Mouse (Mus musculus): Measurements from ENCODE around the gene B3galt6. TPM values are rescaled to one million over a fixed set of nuclear protein-coding genes. Genes with fewer than 3 reads are reported as not detected.

The B3galt6 gene
- polyA plus RNA-seq, 2 experiments = 2.8 to 3.7 TPM

DNA sequence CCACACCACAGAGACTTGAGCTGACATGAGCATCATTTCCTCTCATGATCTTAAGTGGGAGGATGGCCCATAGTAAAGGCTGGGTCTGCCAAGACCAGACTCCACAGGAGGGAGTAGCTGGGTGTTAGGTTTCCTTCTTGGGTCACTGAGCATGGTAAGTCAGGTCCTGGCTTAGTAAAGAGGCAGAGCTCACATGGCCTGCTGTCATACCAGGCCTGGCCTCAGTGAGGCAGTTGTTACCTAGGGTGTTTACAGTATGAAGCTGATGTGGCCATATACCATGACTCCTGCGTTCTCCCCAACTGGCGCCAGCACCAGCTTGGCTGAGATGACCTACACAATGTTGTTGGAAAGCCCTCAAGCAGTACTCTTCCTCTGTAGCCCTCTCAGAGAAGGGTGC is 19.2 kb downstream of the B3galt6 start:
- no peak for DNase-seq (ENCODE audit: low read depth in 3 of 3, low spot score in 3 of 3)
- TF ChIP-seq CTCF (IDR thresholded peaks at IDR 0.05; ENCODE audit: low read depth) (no peak), EP300 (IDR thresholded peaks at IDR 0.05; ENCODE audit: low read depth) (no peak)
- Histone ChIP-seq H3K9ac (replicated peaks) (no peak overlapping the region), H3K9me3 (ENCODE audit: control insufficient read depth, low read length) (no peaks in the 10 kb centered on the region), H3K4me2 (ENCODE audit: low read depth) (no peak overlapping the region), H3K4me3 (ENCODE audit: insufficient read depth in 1 of 2, low read depth in 2 of 2, low read length in 2 of 2) (no peak overlapping the region), H3K4me1 (replicated peaks; ENCODE audit: control insufficient read depth in 2 of 2, insufficient read depth in 2 of 2, low read length in 1 of 2) (peaks cover 12 to 15% of the 10 kb centered on the region in 2 experiments), H3K36me3 (replicated peaks; ENCODE audit: control insufficient read depth, insufficient read depth, low read depth) (no peaks in the 10 kb centered on the region), H3K27me3 (ENCODE audit: control insufficient read depth, insufficient read depth, low read length) (no peaks in the 10 kb centered on the region), H3K27ac (no peak overlapping the region)
- ATAC-seq (ENCODE audit: insufficient read depth) = no peak
- whole genome bisulfite sequencing (ENCODE audit: insufficient replicate concordance) = 60% methylated on average over 2 of the region's 2 CpGs

DNA sequence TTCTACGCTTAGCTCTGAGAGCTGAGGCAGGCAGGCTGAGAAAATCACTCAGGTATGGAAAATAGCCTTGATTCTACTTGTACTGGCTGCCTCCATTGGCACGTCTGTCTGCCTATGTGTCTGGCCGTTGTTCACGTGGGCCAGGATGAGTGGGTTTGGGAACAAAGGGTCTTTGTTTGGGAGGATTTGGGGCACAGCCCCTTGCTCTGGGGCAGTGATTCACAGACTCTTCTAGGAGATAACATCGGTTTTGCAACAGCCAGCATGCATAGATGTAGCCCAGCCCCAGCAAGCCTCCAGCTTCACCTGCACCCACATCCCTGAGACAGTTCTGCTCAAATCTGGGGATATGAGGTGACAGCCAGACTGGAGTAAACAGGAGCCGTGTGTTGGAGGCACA is 19.8 kb downstream of the B3galt6 start:
- H3K4me2 ChIP-seq (ENCODE audit: low read depth) = no peak overlapping the region
- WGBS (ENCODE audit: insufficient replicate concordance) = 69% methylated on average over 6 of the region's 6 CpGs
- no peak overlapping the region for H3K27ac ChIP-seq

DNA sequence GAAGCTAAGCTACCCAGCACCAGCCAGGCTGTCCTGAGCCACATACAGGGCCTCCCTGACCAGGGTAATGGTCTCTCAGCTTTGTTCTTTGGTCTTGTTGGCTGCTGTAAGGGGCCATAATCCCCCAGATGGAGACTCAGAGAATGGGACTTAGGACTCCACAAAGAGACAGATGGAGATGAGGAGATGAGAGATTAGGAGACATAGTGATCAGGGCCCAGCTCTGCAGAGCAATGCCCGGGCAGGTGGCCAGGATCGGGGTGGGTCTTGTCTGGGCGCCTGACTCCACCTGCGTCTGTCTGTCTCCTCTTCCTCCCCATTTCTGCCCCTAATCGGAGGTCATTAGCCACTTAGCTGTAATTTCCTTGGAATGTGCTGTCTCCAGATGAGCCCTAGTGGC is 22.2 kb downstream of the B3galt6 start:
- DNase-seq (ENCODE audit: low read depth in 3 of 3, low spot score in 3 of 3) (no peak), ATAC-seq (ENCODE audit: insufficient read depth) (no peak)
- Histone ChIP-seq H3K27ac (no peak overlapping the region), H3K9ac (replicated peaks) (no peak overlapping the region), H3K4me2 (ENCODE audit: low read depth) (no peak overlapping the region), H3K27me3 (ENCODE audit: control insufficient read depth, insufficient read depth, low read length) (no peaks in the 10 kb centered on the region), H3K36me3 (replicated peaks; ENCODE audit: control insufficient read depth, insufficient read depth, low read depth) (peaks cover 5% of the 10 kb centered on the region), H3K4me1 (replicated peaks; ENCODE audit: control insufficient read depth in 2 of 2, insufficient read depth in 2 of 2, low read length in 1 of 2) (peaks cover 13 to 19% of the 10 kb centered on the region in 2 experiments), H3K9me3 (ENCODE audit: control insufficient read depth, low read length) (no peaks in the 10 kb centered on the region), H3K4me3 (ENCODE audit: insufficient read depth in 1 of 2, low read depth in 2 of 2, low read length in 2 of 2) (no peak overlapping the region)
- WGBS (ENCODE audit: insufficient replicate concordance) = 71% methylated on average over 5 of the region's 5 CpGs
- no peak for TF ChIP-seq CTCF (IDR thresholded peaks at IDR 0.05; ENCODE audit: low read depth)
- no peak for TF ChIP-seq EP300 (IDR thresholded peaks at IDR 0.05; ENCODE audit: low read depth)

More for the DNA sequence above, 19.8 kb downstream of the B3galt6 start:
- peaks cover 13 to 18% of the 10 kb centered on the region in 2 experiments for H3K4me1 ChIP-seq (replicated peaks; ENCODE audit: control insufficient read depth in 2 of 2, insufficient read depth in 2 of 2, low read length in 1 of 2)
- H3K9ac ChIP-seq (replicated peaks) = no peak overlapping the region
- no peak overlapping the region for H3K4me3 ChIP-seq (ENCODE audit: insufficient read depth in 1 of 2, low read depth in 2 of 2, low read length in 2 of 2)
- TF ChIP-seq EP300 (IDR thresholded peaks at IDR 0.05; ENCODE audit: low read depth) (no peak), CTCF (IDR thresholded peaks at IDR 0.05; ENCODE audit: low read depth) (no peak)
- H3K27me3 ChIP-seq (ENCODE audit: control insufficient read depth, insufficient read depth, low read length) = no peaks in the 10 kb centered on the region
- no peak for ATAC-seq (ENCODE audit: insufficient read depth)
- no peak for DNase-seq (ENCODE audit: low read depth in 3 of 3, low spot score in 3 of 3)
- no peaks in the 10 kb centered on the region for H3K36me3 ChIP-seq (replicated peaks; ENCODE audit: control insufficient read depth, insufficient read depth, low read depth)
- H3K9me3 ChIP-seq (ENCODE audit: control insufficient read depth, low read length) = no peaks in the 10 kb centered on the region

DNA sequence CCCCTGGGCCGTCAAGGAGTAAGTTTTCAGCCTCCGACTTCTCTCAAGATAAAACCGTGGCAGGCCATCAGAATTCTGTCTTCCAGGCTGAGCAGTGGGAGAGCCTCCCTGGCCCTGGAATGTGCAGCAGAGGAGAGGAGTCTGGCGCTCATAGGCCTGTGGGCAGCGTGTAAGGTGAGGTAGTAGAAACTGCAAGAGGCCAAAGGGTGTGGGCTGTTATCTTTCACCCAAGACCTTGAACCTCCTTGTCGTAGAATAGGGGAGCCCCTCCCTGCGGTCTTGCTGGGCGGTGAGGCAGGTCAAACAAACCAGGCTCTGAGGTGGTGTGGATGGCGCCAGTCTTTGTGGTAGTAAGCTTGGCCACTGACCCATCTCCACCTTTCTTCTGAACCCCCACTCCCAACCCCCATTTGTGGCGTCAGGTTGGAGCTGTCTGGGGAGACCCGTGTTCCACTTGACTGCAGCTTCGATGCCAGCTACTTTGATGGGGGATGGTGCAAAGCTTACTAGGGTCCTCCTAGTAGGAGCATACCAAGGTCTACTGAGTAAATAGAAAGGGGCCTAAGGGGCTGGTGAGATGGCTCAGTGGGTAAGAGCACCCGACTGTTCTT is 23.3 kb downstream of the B3galt6 start:
- Histone ChIP-seq H3K9me3 (ENCODE audit: control insufficient read depth, low read length) (no peaks in the 10 kb centered on the region), H3K4me3 (ENCODE audit: insufficient read depth in 1 of 2, low read depth in 2 of 2, low read length in 2 of 2) (no peak overlapping the region), H3K36me3 (replicated peaks; ENCODE audit: control insufficient read depth, insufficient read depth, low read depth) (peaks cover 5% of the 10 kb centered on the region), H3K27me3 (ENCODE audit: control insufficient read depth, insufficient read depth, low read length) (no peaks in the 10 kb centered on the region), H3K9ac (replicated peaks) (no peak overlapping the region; the same call in 1 of the 2 replicates), H3K4me1 (replicated peaks; ENCODE audit: control insufficient read depth in 2 of 2, insufficient read depth in 2 of 2, low read length in 1 of 2) (peaks cover 21 to 23% of the 10 kb centered on the region in 2 experiments), H3K27ac (peak overlapping the region; percentile 21), H3K4me2 (ENCODE audit: low read depth) (peak overlapping the region; percentile 51)
- ATAC-seq (ENCODE audit: insufficient read depth) (peak; percentile 82), DNase-seq (ENCODE audit: low read depth in 3 of 3, low spot score in 3 of 3) (no peak)
- WGBS (ENCODE audit: insufficient replicate concordance) = 43% methylated on average over 13 of the region's 13 CpGs
- TF ChIP-seq EP300 (IDR thresholded peaks at IDR 0.05; ENCODE audit: low read depth) (no peak), CTCF (IDR thresholded peaks at IDR 0.05; ENCODE audit: low read depth) (no peak)

DNA sequence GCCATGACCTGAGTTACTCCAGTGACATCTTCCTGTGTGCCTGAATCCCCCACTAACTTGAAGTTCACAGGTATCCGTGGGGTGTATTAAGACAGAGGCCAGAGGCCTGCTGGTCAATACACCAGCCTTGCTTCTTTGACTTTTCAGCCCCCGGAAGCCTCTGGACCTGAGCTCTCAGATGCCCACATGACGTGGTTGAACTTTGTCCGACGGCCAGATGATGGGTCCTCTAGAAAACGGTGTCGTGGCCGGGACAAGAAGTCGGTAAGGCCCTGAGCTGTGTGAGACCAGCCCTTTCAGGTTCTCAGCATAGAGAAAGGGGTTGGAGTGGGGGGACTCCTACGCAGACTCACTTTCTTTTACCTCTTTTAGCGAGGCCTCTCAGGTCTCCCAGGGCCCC is 28.1 kb downstream of the B3galt6 start:
- Histone ChIP-seq H3K9me3 (ENCODE audit: control insufficient read depth, low read length) (no peaks in the 10 kb centered on the region), H3K27me3 (ENCODE audit: control insufficient read depth, insufficient read depth, low read length) (no peaks in the 10 kb centered on the region), H3K36me3 (replicated peaks; ENCODE audit: control insufficient read depth, insufficient read depth, low read depth) (peaks cover 5% of the 10 kb centered on the region), H3K9ac (replicated peaks) (peak overlapping the region; percentile 81), H3K4me1 (replicated peaks; ENCODE audit: control insufficient read depth in 2 of 2, insufficient read depth in 2 of 2, low read length in 1 of 2) (peaks cover 34 to 40% of the 10 kb centered on the region in 2 experiments), H3K27ac (no peak overlapping the region), H3K4me3 (ENCODE audit: insufficient read depth in 1 of 2, low read depth in 2 of 2, low read length in 2 of 2) (peak overlapping the region in 1 of 2 experiments; percentile 54; a peak in 1 of 4 replicates), H3K4me2 (ENCODE audit: low read depth) (peak overlapping the region; percentile 68; the same call in 1 of the 2 replicates)
- no peak for TF ChIP-seq CTCF (IDR thresholded peaks at IDR 0.05; ENCODE audit: low read depth)
- no peak for TF ChIP-seq EP300 (IDR thresholded peaks at IDR 0.05; ENCODE audit: low read depth)
- ATAC-seq (ENCODE audit: insufficient read depth) = no peak
- no peak for DNase-seq (ENCODE audit: low read depth in 3 of 3, low spot score in 3 of 3)
- WGBS (ENCODE audit: insufficient replicate concordance) = 78% methylated on average over 11 of the region's 11 CpGs
